ENCODE assay signal across 29 mouse cellular contexts in the genomic region with DNA sequence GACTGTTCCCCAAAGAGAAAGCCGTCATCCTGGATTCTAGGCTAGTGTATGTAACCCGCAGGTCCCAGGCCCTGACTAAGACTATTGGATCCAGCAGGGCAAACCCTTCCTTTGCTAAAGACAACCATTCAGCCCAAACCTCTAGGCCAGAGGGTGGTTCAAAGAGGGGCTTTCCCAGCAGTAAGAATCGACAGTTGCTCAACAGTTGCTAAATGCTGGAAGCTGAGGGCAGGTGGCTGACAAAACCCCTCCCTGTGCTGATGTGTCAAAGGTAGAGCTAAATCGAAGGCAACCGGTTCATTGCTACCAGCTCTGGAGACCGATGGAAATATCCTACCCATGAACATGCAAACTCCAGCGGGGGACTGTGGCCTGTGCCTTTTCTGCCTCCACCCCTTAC. TPM values are rescaled to one million over a fixed set of nuclear protein-coding genes. Genes with fewer than 3 reads are reported as not detected.
"Had no signal": no experiment of that assay in that cellular context is flagged by ENCODE, and none has a peak within 500 bp of the region (broad histone marks: within the 10 kb centered on the region; RNA-seq: fewer than 3 reads in every experiment).

No protein-coding gene starts in this region.

- H3K9ac ChIP-seq: embryonic facial prominence, embryonic 12.5 days; embryonic facial prominence, embryonic 13.5 days; embryonic facial prominence, embryonic 15.5 days; forebrain, embryonic 12.5 days; forebrain, embryonic 13.5 days; forebrain, embryonic 15.5 days; forebrain, postnatal 0 days had no signal

- H3K4me3 ChIP-seq: embryonic facial prominence, embryonic 10.5 days; embryonic facial prominence, embryonic 12.5 days; embryonic facial prominence, embryonic 13.5 days; embryonic facial prominence, embryonic 15.5 days; erythroblast, embryonic 14.5 days; forebrain, embryonic 10.5 days; forebrain, embryonic 12.5 days; forebrain, embryonic 13.5 days; forebrain, embryonic 15.5 days; gastrocnemius, adult 2 months; heart, adult 2 months had no signal

- H3K9me3 ChIP-seq: embryonic facial prominence, embryonic 10.5 days; embryonic facial prominence, embryonic 12.5 days; embryonic facial prominence, embryonic 13.5 days; embryonic facial prominence, embryonic 15.5 days; forebrain, embryonic 10.5 days; forebrain, embryonic 12.5 days; forebrain, embryonic 13.5 days; forebrain, embryonic 15.5 days had no signal

- ATAC-seq: forebrain, embryonic 13.5 days; forebrain, embryonic 14.5 days; forebrain, embryonic 15.5 days; forebrain, embryonic 16.5 days; forebrain, postnatal 0 days had no signal

- H3K27me3 ChIP-seq: forebrain, embryonic 15.5 days had no signal

- H3K36me3 ChIP-seq: forebrain, embryonic 15.5 days had no signal

- H3K27ac ChIP-seq: embryonic facial prominence, embryonic 10.5 days; embryonic facial prominence, embryonic 12.5 days; embryonic facial prominence, embryonic 13.5 days; embryonic facial prominence, embryonic 15.5 days; forebrain, embryonic 12.5 days; forebrain, embryonic 13.5 days; forebrain, embryonic 15.5 days had no signal

- DNase-seq: cerebellum, adult 8-10 months; cerebellum, adult 9-10 months; cerebellum, adult 9-11 months; cerebellum, postnatal 10 days; cerebellum, postnatal 14 days; cerebellum, postnatal 25 days; cerebellum, postnatal 36 days; embryo, embryonic 11 days; forebrain, postnatal 0 days; gastrocnemius, adult 2 months; gastrocnemius, postnatal 10 days; gastrocnemius, postnatal 14 days; gastrocnemius, postnatal 25 days; gastrocnemius, postnatal 36 days; heart, adult 18-20 months; heart, adult 2 months had no signal

- H3K4me2 ChIP-seq: embryonic facial prominence, embryonic 12.5 days; embryonic facial prominence, embryonic 13.5 days; embryonic facial prominence, embryonic 15.5 days; forebrain, embryonic 12.5 days; forebrain, embryonic 13.5 days; forebrain, embryonic 15.5 days; heart, embryonic 11.5 days had no signal

RNA-seq across cellular contexts. Expression of a gene that starts 25.6 kb away (rescaled TPM):
- total RNA-seq: granulocyte monocyte progenitor cell, adult 5-6 weeks had no signal
- polyA plus RNA-seq: erythroblast, embryonic 14.5 days had no signal
